Mouse (Mus musculus) CH12.LX (cell line): ENCODE measurements at regions not wholly inside any gene's neighbourhood (a gene's known extent, or its start where the extent isn't known, plus 50 kb on each side); places are given as distances from the start of the nearest gene placed in this dataset.
A peak's percentile ranks its signal among the peaks of the same experiment; 100 is the strongest.

Source experiments
- DNase-seq: peaks from one replicate; pipeline ENCODE4 v3.0.0-alpha.2; 2013; ENCODE audit errors: extremely low read depth
- H3K27ac ChIP-seq: 2 replicates; pipeline ENCODE4 v1.5.1; 2012; ENCODE audit warnings: low read depth, mild to moderate bottlenecking, control low read depth, moderate library complexity; ENCODE audit not compliant: insufficient read depth
- H3K27me3 ChIP-seq: replicated peaks from 2 replicates; pipeline ENCODE3; 2012; ENCODE audit warnings: inconsistent platforms
- H3K36me3 ChIP-seq, 2 experiments: replicated peaks in 1 of 2; 2 replicates each; pipeline versions ENCODE3 to v1.6.1; 2012; ENCODE audit warnings: inconsistent platforms in 1 of 2, low read length in 1 of 2, mild to moderate bottlenecking in 1 of 2, mixed read lengths in 1 of 2, moderate library complexity in 1 of 2; ENCODE audit not compliant: control insufficient read depth in 1 of 2, insufficient read depth in 1 of 2
- H3K4me1 ChIP-seq, 2 experiments: 2 replicates each; pipeline ENCODE4 v1.6.1; 2012; ENCODE audit warnings: inconsistent platforms in 1 of 2, moderate library complexity in 1 of 2; ENCODE audit not compliant: insufficient read depth in 2 of 2, control insufficient read depth in 1 of 2
- H3K4me2 ChIP-seq: 2 replicates; pipeline ENCODE4 v1.6.1; 2012; ENCODE audit warnings: low read depth, mild to moderate bottlenecking, control low read depth; ENCODE audit not compliant: poor library complexity, insufficient read depth, severe bottlenecking
- H3K4me3 ChIP-seq, 3 experiments: fragments of 150-350 bp in 1 of 3; sonication (generic) in 1 of 3; replicated peaks in 1 of 3; 2 replicates each; pipeline versions ENCODE3 to v1.5.1; 2011 to 2012; ENCODE audit warnings: low read depth in 2 of 3, low read length in 2 of 3, mild to moderate bottlenecking in 2 of 3, moderate library complexity in 2 of 3, control low read depth in 1 of 3, improper control_type of control experiment in 1 of 3, inconsistent platforms in 1 of 3, mixed read lengths in 1 of 3; ENCODE audit not compliant: poor library complexity in 1 of 3
- H3K79me2 ChIP-seq: replicated peaks from 2 replicates; pipeline ENCODE4 v1.6.1; 2012; ENCODE audit warnings: mild to moderate bottlenecking, moderate library complexity; ENCODE audit not compliant: control insufficient read depth, poor library complexity, insufficient read depth, severe bottlenecking; ENCODE audit errors: extremely low read depth
- H3K9ac ChIP-seq: 2 replicates; pipeline ENCODE4 v1.6.1; 2012; ENCODE audit warnings: low read depth, mild to moderate bottlenecking, control low read depth, moderate library complexity; ENCODE audit not compliant: insufficient read depth
- H3K9me3 ChIP-seq: replicated peaks from 2 replicates; pipeline ENCODE3; 2012; ENCODE audit warnings: low read length, inconsistent platforms, mixed read lengths
- BHLHE40 ChIP-seq: IDR thresholded peaks from 2 replicates; pipeline ENCODE4 v1.6.1; 2011; ENCODE audit warnings: mild to moderate bottlenecking, low read depth, low read length, improper control_type of control experiment
- CHD2 ChIP-seq: IDR thresholded peaks from 2 replicates; pipeline ENCODE4 v1.6.1; 2011; ENCODE audit warnings: low read length, improper control_type of control experiment
- E2F4 ChIP-seq: IDR thresholded peaks from 2 replicates; pipeline ENCODE4 v1.6.1; 2011; ENCODE audit warnings: low read depth, low read length, improper control_type of control experiment; ENCODE audit not compliant: insufficient replicate concordance
- ELF1 ChIP-seq: IDR thresholded peaks from 2 replicates; pipeline ENCODE4 v1.6.1; 2014; ENCODE audit warnings: low read depth, mild to moderate bottlenecking, inconsistent platforms, low read length, improper control_type of control experiment
- EP300 ChIP-seq: IDR thresholded peaks from 2 replicates; pipeline ENCODE4 v1.6.1; 2011; ENCODE audit warnings: low read length, improper control_type of control experiment
- ETS1 ChIP-seq: conservative IDR thresholded peaks from 2 replicates; pipeline ENCODE4 v1.6.1; 2012; ENCODE audit warnings: low read depth, mild to moderate bottlenecking, inconsistent platforms, low read length, improper control_type of control experiment, moderate library complexity
- GABPA ChIP-seq: IDR thresholded peaks from 2 replicates; pipeline ENCODE4 v1.6.1; 2012; ENCODE audit warnings: low read depth, low read length, improper control_type of control experiment, inconsistent platforms; ENCODE audit not compliant: insufficient replicate concordance
- HCFC1 ChIP-seq: IDR thresholded peaks from 2 replicates; pipeline ENCODE4 v1.6.1; 2012; ENCODE audit warnings: low read depth, mild to moderate bottlenecking, inconsistent platforms, low read length, improper control_type of control experiment
- IRF4 ChIP-seq: IDR thresholded peaks from 2 replicates; pipeline ENCODE4 v1.6.1; 2014; ENCODE audit warnings: low read depth, mild to moderate bottlenecking, inconsistent platforms, low read length, improper control_type of control experiment
- JUN ChIP-seq: IDR thresholded peaks from 2 replicates; pipeline ENCODE4 v1.6.1; 2011; ENCODE audit warnings: low read depth, mild to moderate bottlenecking, low read length, improper control_type of control experiment, moderate library complexity; ENCODE audit not compliant: insufficient read depth
- MAFK ChIP-seq: IDR thresholded peaks from 2 replicates; pipeline ENCODE4 v1.6.1; 2011; ENCODE audit warnings: low read length, improper control_type of control experiment; ENCODE audit not compliant: insufficient replicate concordance
- MAX ChIP-seq: IDR thresholded peaks from 2 replicates; pipeline ENCODE4 v1.6.1; 2011; ENCODE audit warnings: low read length, improper control_type of control experiment
- MEF2A ChIP-seq: IDR thresholded peaks from 2 replicates; pipeline ENCODE4 v1.6.1; 2014; ENCODE audit warnings: low read depth, mild to moderate bottlenecking, inconsistent platforms, low read length, improper control_type of control experiment, borderline replicate concordance
- MXI1 ChIP-seq: IDR thresholded peaks from 2 replicates; pipeline ENCODE4 v1.6.1; 2011; ENCODE audit warnings: mild to moderate bottlenecking, low read depth, low read length, improper control_type of control experiment
- MYC ChIP-seq: IDR thresholded peaks from 2 replicates; pipeline ENCODE4 v1.6.1; 2011; ENCODE audit warnings: low read depth, mild to moderate bottlenecking, improper control_type of control experiment, low read length
- NELFE ChIP-seq: IDR thresholded peaks from 2 replicates; pipeline ENCODE4 v1.6.1; 2011; ENCODE audit warnings: low read depth, low read length, improper control_type of control experiment
- NRF1 ChIP-seq: IDR thresholded peaks from 2 replicates; pipeline ENCODE4 v1.6.1; 2014; ENCODE audit warnings: low read depth, mild to moderate bottlenecking, inconsistent platforms, low read length, improper control_type of control experiment, moderate library complexity
- PAX5 ChIP-seq: IDR thresholded peaks from 2 replicates; pipeline ENCODE4 v1.6.1; 2012; ENCODE audit warnings: low read length, inconsistent platforms, mixed read lengths
- POLR2A ChIP-seq: IDR thresholded peaks from 2 replicates; pipeline ENCODE4 v1.6.1; 2011; ENCODE audit warnings: low read depth, mild to moderate bottlenecking, improper control_type of control experiment, low read length
- POLR2AphosphoS2 ChIP-seq: IDR thresholded peaks from 2 replicates; pipeline ENCODE4 v1.6.1; 2011; ENCODE audit warnings: low read depth, low read length, improper control_type of control experiment
- RCOR1 ChIP-seq: conservative IDR thresholded peaks from 2 replicates; pipeline ENCODE4 v1.6.1; 2012; ENCODE audit warnings: low read depth, mild to moderate bottlenecking, inconsistent platforms, low read length, improper control_type of control experiment
- SMC3 ChIP-seq: IDR thresholded peaks from 2 replicates; pipeline ENCODE4 v1.6.1; 2011; ENCODE audit warnings: low read depth, low read length, improper control_type of control experiment
- TBP ChIP-seq: conservative IDR thresholded peaks from 2 replicates; pipeline ENCODE4 v1.6.1; 2011; ENCODE audit warnings: low read depth, low read length, improper control_type of control experiment
- TCF12 ChIP-seq: IDR thresholded peaks from 2 replicates; pipeline ENCODE4 v1.6.1; 2014; ENCODE audit warnings: low read depth, mild to moderate bottlenecking, inconsistent platforms, low read length, improper control_type of control experiment
- UBTF ChIP-seq: IDR thresholded peaks from 2 replicates; pipeline ENCODE4 v1.6.1; 2012; ENCODE audit warnings: low read depth, mild to moderate bottlenecking, inconsistent platforms, low read length, improper control_type of control experiment, moderate library complexity
- USF1 ChIP-seq: IDR thresholded peaks from 2 replicates; pipeline ENCODE4 v1.6.1; 2014; ENCODE audit warnings: low read depth, mild to moderate bottlenecking, inconsistent platforms, low read length, improper control_type of control experiment
- USF2 ChIP-seq: conservative IDR thresholded peaks from 2 replicates; pipeline ENCODE4 v1.6.1; 2011; ENCODE audit warnings: low read depth, low read length, improper control_type of control experiment
- ZKSCAN1 ChIP-seq: IDR thresholded peaks from 2 replicates; pipeline ENCODE4 v1.6.1; 2012; ENCODE audit warnings: low read depth, inconsistent platforms, low read length, improper control_type of control experiment, borderline replicate concordance
- ZMIZ1 ChIP-seq: IDR thresholded peaks from 2 replicates; pipeline ENCODE4 v1.6.1; 2012; ENCODE audit warnings: low read depth, mild to moderate bottlenecking, inconsistent platforms, low read length, improper control_type of control experiment
- ZNF384 ChIP-seq: IDR thresholded peaks from 2 replicates; pipeline ENCODE4 v1.6.1; 2012; ENCODE audit warnings: low read depth, low read length, improper control_type of control experiment, inconsistent platforms
- dilution Hi-C: fragments of 300-500 bp; cut with MboI; formaldehyde crosslinking; loops from 2 replicates; pipeline ENCODE4 v1.14.3; 2020; ENCODE audit warnings: low sequenced_read_pairs; ENCODE audit not compliant: extremely low pct_unique_long_range_greater_than_20kb, extremely low pct_ligation_motif_present
- in situ Hi-C: fragments of 300-500 bp; cut with MboI; formaldehyde crosslinking; loops from 3 replicates; pipeline ENCODE4 v1.14.3; 2019; ENCODE audit warnings: low sequenced_read_pairs, low pct_ligation_motif_present, low pct_unique_long_range_greater_than_20kb, mixed read lengths

DNA sequence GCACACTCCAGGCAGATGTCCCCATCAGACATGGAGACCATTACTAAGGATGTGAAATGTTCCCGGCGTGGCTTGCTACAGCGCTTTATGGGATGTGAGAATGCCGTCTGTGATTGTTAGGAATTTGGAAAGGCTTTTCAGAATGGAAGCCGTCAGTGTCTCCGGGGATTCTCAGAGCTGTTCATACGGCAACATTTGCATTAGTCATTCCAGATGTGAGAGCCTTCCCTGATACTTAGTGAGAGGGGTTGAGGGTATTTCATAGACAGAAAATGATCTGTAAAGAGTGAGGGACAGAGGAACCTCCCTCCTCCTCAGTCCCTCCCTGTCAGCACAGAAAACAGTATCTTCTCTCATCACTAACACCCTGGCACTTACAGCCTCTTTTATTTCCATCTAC lies 62.2 kb upstream of the Spdl1 start:
- in situ Hi-C loops (loop anchor here (25.0 kb wide), 2 partner anchors 192 to 792 kb away; no protein-coding TSS in a partner anchor), dilution Hi-C loops (no loop called here)
- H3K9me3 ChIP-seq = no peaks in the 10 kb centered on the region
- H3K79me2 ChIP-seq = no peaks in the 10 kb centered on the region
- H3K27ac ChIP-seq = no peak overlapping the region
- peaks cover 6 to 8% of the 10 kb centered on the region in 2 experiments; a peak in 2 of 4 replicates for H3K4me1 ChIP-seq
- DNase-seq = no peak
- no peaks in the 10 kb centered on the region for H3K27me3 ChIP-seq
- no peak overlapping the region for H3K4me3 ChIP-seq
- H3K4me2 ChIP-seq = no peak overlapping the region
- no peak overlapping the region for H3K9ac ChIP-seq
- TF ChIP-seq TCF12 (no peak), PAX5 (no peak), MAFK (no peak), ZNF384 (no peak), USF2 (no peak), UBTF (no peak)
- no peaks in the 10 kb centered on the region for H3K36me3 ChIP-seq

DNA sequence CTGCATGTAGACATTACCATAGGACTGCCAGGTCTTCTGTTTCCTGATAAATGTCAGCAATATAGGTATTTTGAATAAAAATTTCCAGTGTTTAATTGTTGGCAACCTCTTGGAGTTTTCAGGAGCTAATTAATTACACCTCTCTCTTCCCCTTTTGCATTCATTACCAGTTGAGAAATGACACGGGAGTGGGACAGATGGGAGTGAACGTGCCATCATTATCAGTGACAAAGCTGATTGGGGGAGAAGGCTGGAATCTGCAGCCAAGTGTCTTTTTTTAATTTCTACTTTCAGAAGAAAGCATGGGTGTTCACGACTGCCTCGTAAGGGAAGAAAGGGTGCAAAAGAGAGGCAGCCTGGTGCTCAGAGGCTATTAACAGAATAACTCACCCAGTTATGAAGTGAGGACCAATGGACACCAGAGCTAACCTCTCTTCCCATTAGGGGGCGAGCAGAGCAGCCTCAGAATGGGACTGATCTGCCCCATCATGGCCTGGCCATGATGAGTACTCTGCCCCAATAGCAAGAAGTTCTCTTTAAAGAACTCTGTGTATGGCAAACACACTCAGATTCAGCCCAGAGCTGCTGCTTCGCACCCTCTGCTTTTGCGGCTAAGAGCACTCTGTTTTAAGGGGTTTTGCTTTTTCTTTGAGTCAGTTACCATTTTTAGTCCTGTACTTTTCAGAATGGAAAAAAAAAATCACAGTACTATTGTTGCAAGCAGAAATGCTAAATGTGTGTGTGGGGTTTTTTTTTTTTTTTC lies 55.1 kb upstream of the Spdl1 start:
- H3K79me2 ChIP-seq = no peaks in the 10 kb centered on the region
- H3K4me3 ChIP-seq = no peak overlapping the region
- H3K4me2 ChIP-seq = peak overlapping the region; percentile 59
- no peaks in the 10 kb centered on the region for H3K36me3 ChIP-seq
- peak overlapping the region; percentile 0; the same call in 1 of the 2 replicates for H3K9ac ChIP-seq
- H3K27me3 ChIP-seq = no peaks in the 10 kb centered on the region
- in situ Hi-C loops = loop anchor here (25.0 kb wide), 2 partner anchors 199 to 799 kb away; no protein-coding TSS in a partner anchor
- dilution Hi-C loops = no loop called here
- no peaks in the 10 kb centered on the region for H3K9me3 ChIP-seq
- peak overlapping the region; percentile 71 for H3K27ac ChIP-seq
- peak; percentile 76 for DNase-seq
- peaks cover 24 to 49% of the 10 kb centered on the region in 2 experiments for H3K4me1 ChIP-seq
- TF ChIP-seq ETS1 = peak; percentile 93
- no peak for TF ChIP-seq UBTF
- TF ChIP-seq EP300 = peak; percentile 98
- no peak for TF ChIP-seq USF1
- peak; percentile 81 for TF ChIP-seq MAFK
- TF ChIP-seq SMC3 = peak; percentile 59
- peak; percentile 56; the same call in 1 of the 2 replicates for TF ChIP-seq POLR2AphosphoS2
- peak; percentile 93 for TF ChIP-seq RCOR1
- TF ChIP-seq ELF1 = no peak
- TF ChIP-seq HCFC1 = peak; percentile 39
- TF ChIP-seq GABPA = 0 out of 2 replicates have a peak, but pooled peaks have one; percentile 7
- TF ChIP-seq USF2 = no peak
- TF ChIP-seq MAX = peak; percentile 91
- TF ChIP-seq POLR2A = no peak
- no peak for TF ChIP-seq ZKSCAN1
- peak; percentile 77 for TF ChIP-seq ZMIZ1
- TF ChIP-seq BHLHE40 = peak; percentile 85
- peak; percentile 84 for TF ChIP-seq MYC
- peak; percentile 99 for TF ChIP-seq ZNF384
- TF ChIP-seq MEF2A = peak; percentile 100
- no peak; the same call in 1 of the 2 replicates for TF ChIP-seq TBP
- peak; percentile 82 for TF ChIP-seq MXI1
- no peak for TF ChIP-seq E2F4
- TF ChIP-seq CHD2 = peak; percentile 85
- peak; percentile 99 for TF ChIP-seq IRF4
- TF ChIP-seq NELFE = peak; percentile 66; the same call in 1 of the 2 replicates
- TF ChIP-seq NRF1 = peak; percentile 39; the same call in 1 of the 2 replicates
- peak; percentile 98 for TF ChIP-seq JUN
- TF ChIP-seq TCF12 = peak; percentile 89
